Mouse (Mus musculus): ENCODE measurements around the gene Gm11273. TPM values are rescaled to one million over a fixed set of nuclear protein-coding genes. Genes with fewer than 3 reads are reported as not detected.
"Not testable (repeated sequence)": the region's sequence is repeated elsewhere in the genome, so short reads cannot be mapped to it uniquely, and the experiment has no call there.

Gm11273 gene
- polyA plus RNA-seq, 1 experiment from 2014 or later: 5.9 TPM

DNA sequence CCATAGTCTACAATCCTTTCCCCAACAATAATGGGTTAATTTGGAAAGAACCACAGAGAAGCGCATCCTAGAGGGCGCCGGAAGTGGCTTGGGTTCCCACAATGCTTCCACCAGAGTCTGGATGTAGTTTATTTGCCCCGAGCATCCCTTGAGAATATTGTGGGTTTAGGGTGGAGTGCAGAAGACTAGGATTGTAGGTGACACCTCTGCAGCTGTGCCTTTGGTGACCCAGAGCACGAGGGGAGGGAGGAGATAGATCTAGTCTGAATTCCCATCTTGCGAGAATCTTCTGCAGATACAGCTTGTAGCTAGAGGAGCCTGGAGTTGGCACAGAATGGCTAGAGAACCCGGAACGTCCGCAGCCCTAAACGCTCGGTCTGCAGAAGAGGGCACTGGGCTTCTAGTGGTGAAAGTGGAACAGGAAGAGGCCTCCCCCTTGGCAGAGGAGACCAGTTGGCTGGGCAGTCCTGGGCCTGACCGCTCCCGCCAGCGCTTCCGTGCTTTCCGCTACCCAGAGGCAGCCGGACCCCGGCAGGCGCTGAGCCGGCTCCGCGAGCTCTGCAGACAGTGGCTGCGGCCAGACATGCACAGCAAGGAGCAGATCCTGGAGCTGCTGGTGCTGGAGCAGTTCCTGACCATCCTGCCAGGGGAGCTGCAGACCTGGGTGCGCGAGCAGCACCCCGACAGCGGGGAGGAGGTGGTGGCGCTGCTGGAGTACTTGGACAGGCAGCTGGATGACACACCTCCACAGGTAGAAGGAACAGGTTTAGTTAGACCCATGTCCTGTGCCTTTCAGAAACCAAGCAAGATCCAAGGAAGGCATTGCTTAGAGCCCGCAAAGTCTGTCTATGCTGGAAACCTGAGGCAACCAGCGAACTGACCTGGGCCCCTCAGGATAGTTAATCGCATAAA is 22.2 kb downstream of the Gm11273 start, which contains the start of the genes Zkscan4 and Gm10065:
Zkscan4 (plus strand) TSS at position 149 of the 912 bp plus-strand sequence.
Gm10065 (minus strand) TSS at position 683 of the 912 bp plus-strand sequence.
- peak within 1 kb of the TSS; percentile 68 for H3K27ac ChIP-seq
- peak within 1 kb of the TSS; percentile 68 for H3K4me3 ChIP-seq (replicated peaks)
- H3K4me1 ChIP-seq (replicated peaks); H3K36me3 ChIP-seq; H3K27me3 ChIP-seq; H3K9me3 ChIP-seq: not testable (repeated sequence)
- WGBS: 3% methylated on average over 30 of the region's 31 CpGs
- ATAC-seq: peak; percentile 93
- H3K4me2 ChIP-seq (replicated peaks): peak within 1 kb of the TSS; percentile 67
- peak within 1 kb of the TSS; percentile 82 for H3K9ac ChIP-seq (replicated peaks)

DNA sequence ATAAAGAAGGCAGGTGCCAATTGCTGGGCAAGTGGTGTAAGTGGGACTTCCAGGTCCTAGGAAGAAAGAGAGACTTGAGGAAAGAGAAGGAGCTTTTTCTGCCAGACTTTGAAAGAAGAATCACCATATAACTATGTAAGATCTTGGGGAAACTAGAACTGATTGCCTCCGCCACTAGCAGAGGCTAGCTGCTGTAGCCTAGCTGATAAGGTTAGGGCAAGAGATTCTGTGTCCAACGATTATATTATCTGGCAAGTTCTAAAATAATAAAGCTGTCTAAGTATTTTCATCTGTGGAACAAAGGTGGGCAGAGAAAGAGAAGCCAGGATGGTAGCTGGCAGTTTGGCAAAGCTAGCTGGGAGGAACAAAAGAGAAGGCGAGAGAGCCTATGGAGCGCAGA is 28.8 kb downstream of the Gm11273 start:
- ATAC-seq: no peak
- Histone ChIP-seq H3K4me1 (replicated peaks) (0 out of 2 replicates have a peak, but pooled peaks cover 4% of the 10 kb centered on the region), H3K27ac (no peak overlapping the region), H3K36me3 (no peaks in the 10 kb centered on the region), H3K27me3 (peaks cover 14% of the 10 kb centered on the region; the same call in 1 of the 2 replicates), H3K9me3 (no peaks in the 10 kb centered on the region), H3K4me3 (replicated peaks) (no peak overlapping the region), H3K9ac (replicated peaks) (no peak overlapping the region), H3K4me2 (replicated peaks) (no peak overlapping the region)
- WGBS: 21% methylated on average over 4 of the region's 4 CpGs

GRCm38 (mm10) chr13:21469097-21469496 is 32.1 kb downstream of the Gm11273 start:
- no peak overlapping the region for H3K27ac ChIP-seq
- no peaks in the 10 kb centered on the region for H3K9me3 ChIP-seq
- H3K36me3 ChIP-seq: no peaks in the 10 kb centered on the region
- no peak overlapping the region for H3K9ac ChIP-seq (replicated peaks)
- WGBS: 12% methylated on average over 9 of the region's 9 CpGs
- no peak for ATAC-seq
- H3K4me3 ChIP-seq (replicated peaks): peak overlapping the region; percentile 61; the same call in 1 of the 2 replicates
- peak overlapping the region; percentile 78 for H3K4me2 ChIP-seq (replicated peaks)
- 0 out of 2 replicates have a peak, but pooled peaks cover 4% of the 10 kb centered on the region for H3K4me1 ChIP-seq (replicated peaks)
- peaks cover 18% of the 10 kb centered on the region for H3K27me3 ChIP-seq

- peak; percentile 100 for ATAC-seq
- Histone ChIP-seq H3K27me3 (peaks cover 18% of the 10 kb centered on the region), H3K4me3 (replicated peaks) (peak within 1 kb of the TSS; percentile 61), H3K27ac (peak within 1 kb of the TSS; percentile 62), H3K4me1 (replicated peaks) (0 out of 2 replicates have a peak, but pooled peaks cover 4% of the 10 kb centered on the region), H3K4me2 (replicated peaks) (peak within 1 kb of the TSS; percentile 78), H3K9me3 (0 out of 2 replicates have a peak, but pooled peaks cover under 1% of the 10 kb centered on the region), H3K36me3 (no peaks in the 10 kb centered on the region), H3K9ac (replicated peaks) (peak within 1 kb of the TSS; percentile 81)
- WGBS: under 1% methylated on average over 54 of the region's 54 CpGs
Observed at GRCm38 (mm10) chr13:21468061-21469019, 32.9 kb downstream of the Gm11273 start, which contains the start of gene Nkapl. Nkapl (minus strand) TSS chr13:21468509.

DNA sequence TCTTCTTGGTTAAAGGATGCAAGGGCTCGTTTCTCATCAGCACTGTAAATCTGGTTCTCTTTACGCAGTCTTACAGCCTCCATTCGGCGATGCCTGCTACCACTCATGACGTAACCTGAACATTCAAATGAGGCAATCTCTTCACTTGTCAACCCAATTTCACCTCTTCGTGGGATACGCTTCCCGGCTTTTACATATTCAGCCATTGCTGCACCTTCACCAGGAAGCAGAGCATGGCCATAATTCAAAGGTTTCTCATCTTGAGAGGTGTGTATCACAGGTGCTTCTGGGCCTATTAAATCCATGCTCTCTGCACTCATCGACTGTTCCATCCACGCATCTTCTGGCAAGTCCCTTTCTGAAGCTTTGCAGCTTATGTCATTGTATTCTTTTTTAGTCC is 33.9 kb downstream of the Gm11273 start:
- Histone ChIP-seq H3K4me1 (replicated peaks) (0 out of 2 replicates have a peak, but pooled peaks cover 4% of the 10 kb centered on the region), H3K27me3 (peaks cover 18% of the 10 kb centered on the region), H3K9me3 (0 out of 2 replicates have a peak, but pooled peaks cover 4% of the 10 kb centered on the region), H3K9ac (replicated peaks) (no peak overlapping the region), H3K36me3 (no peaks in the 10 kb centered on the region), H3K27ac (no peak overlapping the region), H3K4me2 (replicated peaks) (no peak overlapping the region; the same call in 1 of the 2 replicates), H3K4me3 (replicated peaks) (peak overlapping the region; percentile 61; the same call in 1 of the 2 replicates)
- WGBS: 87% methylated on average over 10 of the region's 10 CpGs
- ATAC-seq: no peak

DNA sequence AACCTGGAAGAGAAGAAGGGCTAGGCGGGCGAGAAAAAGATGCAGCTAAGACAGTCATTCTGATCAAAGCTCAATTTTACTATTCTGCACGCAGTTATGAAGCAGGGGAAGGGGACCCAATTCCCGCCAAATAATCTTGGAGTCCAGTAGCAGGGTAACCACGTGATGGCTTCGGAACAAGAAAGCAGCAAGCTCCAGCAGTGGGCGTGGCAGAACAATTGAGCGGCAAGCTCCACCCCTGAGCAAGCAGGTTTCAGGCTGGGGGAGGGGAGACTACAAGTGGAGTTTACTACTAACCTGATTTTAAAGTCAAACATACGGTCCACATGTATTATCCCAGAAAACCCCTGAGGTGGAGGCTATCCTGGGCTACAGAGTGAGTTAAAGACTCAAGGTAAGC is 38.7 kb downstream of the Gm11273 start:
- not testable (repeated sequence) for H3K4me2 ChIP-seq (replicated peaks); ATAC-seq; H3K4me3 ChIP-seq (replicated peaks); H3K36me3 ChIP-seq; H3K9me3 ChIP-seq; H3K9ac ChIP-seq (replicated peaks); H3K27ac ChIP-seq; H3K4me1 ChIP-seq (replicated peaks)
- H3K27me3 ChIP-seq: peaks cover 17% of the 10 kb centered on the region
- WGBS: 58% methylated on average over 9 of the region's 9 CpGs

- Histone ChIP-seq H3K27ac (no peak overlapping the region), H3K4me1 (replicated peaks) (peaks cover 13% of the 10 kb centered on the region), H3K27me3 (peaks cover 36% of the 10 kb centered on the region), H3K9ac (replicated peaks) (no peak overlapping the region), H3K9me3 (no peaks in the 10 kb centered on the region), H3K36me3 (no peaks in the 10 kb centered on the region), H3K4me3 (replicated peaks) (no peak overlapping the region), H3K4me2 (replicated peaks) (no peak overlapping the region)
- WGBS: 11% methylated on average over 4 of the region's 4 CpGs
- no peak for ATAC-seq
Observed at GRCm38 (mm10) chr13:21456347-21456746, 44.9 kb downstream of the Gm11273 start.

DNA sequence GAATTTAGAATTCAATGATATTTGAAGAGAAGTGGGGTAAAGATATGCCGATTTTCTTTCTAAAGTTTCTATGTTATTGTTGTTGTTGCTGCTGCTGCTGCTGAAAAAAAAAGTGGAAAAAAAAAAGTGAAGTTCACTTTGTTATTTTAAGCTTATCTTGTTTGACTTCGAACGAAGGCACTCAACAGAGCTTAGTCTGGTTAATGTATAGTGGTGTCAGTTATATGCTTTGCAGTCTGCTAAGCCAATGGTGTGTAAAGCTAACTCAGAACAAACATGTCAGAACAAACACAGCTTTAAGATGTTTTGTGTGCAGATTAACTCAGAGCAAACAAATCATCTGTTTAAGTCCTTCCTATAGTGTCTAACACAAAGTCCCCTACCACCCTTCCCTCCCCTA is 47.1 kb downstream of the Gm11273 start:
- no peak overlapping the region for H3K27ac ChIP-seq
- ATAC-seq: no peak
- peak overlapping the region; percentile 68; the same call in 1 of the 2 replicates for H3K4me3 ChIP-seq (replicated peaks)
- no peak overlapping the region for H3K9ac ChIP-seq (replicated peaks)
- no peaks in the 10 kb centered on the region for H3K9me3 ChIP-seq
- H3K4me1 ChIP-seq (replicated peaks): peaks cover 13% of the 10 kb centered on the region
- 86% methylated on average over 3 of the region's 3 CpGs for WGBS
- H3K36me3 ChIP-seq: no peaks in the 10 kb centered on the region
- H3K27me3 ChIP-seq: peaks cover 28% of the 10 kb centered on the region
- no peak overlapping the region for H3K4me2 ChIP-seq (replicated peaks)

- peak within 1 kb of the TSS; percentile 63; the same call in 1 of the 2 replicates for H3K27ac ChIP-seq
- no peaks in the 10 kb centered on the region for H3K9me3 ChIP-seq
- H3K4me1 ChIP-seq (replicated peaks): peaks cover 13% of the 10 kb centered on the region
- ATAC-seq: peak; percentile 93
- H3K4me2 ChIP-seq (replicated peaks): peak within 1 kb of the TSS; percentile 79
- WGBS: 0% methylated on average over 23 of the region's 23 CpGs
- H3K4me3 ChIP-seq (replicated peaks): peak within 1 kb of the TSS; percentile 68
- H3K36me3 ChIP-seq: peaks cover 2% of the 10 kb centered on the region; the same call in 1 of the 2 replicates
- peaks cover 24% of the 10 kb centered on the region for H3K27me3 ChIP-seq
- peak within 1 kb of the TSS; percentile 78 for H3K9ac ChIP-seq (replicated peaks)
Observed at GRCm38 (mm10) chr13:21453449-21453848, 47.8 kb downstream of the Gm11273 start, which contains the start of gene Zscan26. Zscan26 (minus strand) TSS chr13:21453730.

DNA sequence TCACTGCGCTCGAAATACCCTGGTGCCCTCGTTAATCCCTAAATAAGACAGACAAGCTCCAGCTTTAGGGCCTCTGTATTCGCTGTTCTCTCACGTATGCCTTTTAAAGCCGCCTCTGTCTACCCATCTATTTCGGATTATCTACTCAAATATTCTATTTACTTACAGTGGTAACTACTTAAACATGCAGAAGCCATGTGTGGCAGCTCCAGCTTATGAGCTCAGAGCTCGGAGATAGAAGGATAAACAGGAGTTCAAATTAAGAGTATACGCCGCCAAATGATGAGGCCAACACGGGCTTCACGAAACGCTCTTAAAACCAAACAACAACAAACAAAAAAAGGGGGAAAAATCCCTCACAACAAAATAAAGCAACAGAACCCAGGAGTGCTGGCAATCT is 48.2 kb downstream of the Gm11273 start:
- H3K36me3 ChIP-seq: peaks cover 6% of the 10 kb centered on the region
- H3K27ac ChIP-seq: peak overlapping the region; percentile 63; the same call in 1 of the 2 replicates
- 0 out of 2 replicates have a peak, but pooled peaks have one; percentile 1 for ATAC-seq
- H3K9ac ChIP-seq (replicated peaks): peak overlapping the region; percentile 78
- peak overlapping the region; percentile 79 for H3K4me2 ChIP-seq (replicated peaks)
- peaks cover 13% of the 10 kb centered on the region for H3K4me1 ChIP-seq (replicated peaks)
- peak overlapping the region; percentile 68 for H3K4me3 ChIP-seq (replicated peaks)
- peaks cover 23% of the 10 kb centered on the region for H3K27me3 ChIP-seq
- no peaks in the 10 kb centered on the region for H3K9me3 ChIP-seq
- WGBS: under 1% methylated on average over 13 of the region's 13 CpGs

Measured in midbrain, embryonic 13.5 days (tissue).